Mouse (Mus musculus) right cerebral cortex, postnatal 36 days (tissue): Measurements from ENCODE around the gene Ifitm3.

ENCODE experiments used
- DNase-seq, 2 experiments: peaks; one replicate each; pipeline ENCODE4 v3.0.0; 2022; ENCODE audit warnings: low spot score in 2 of 2, mixed read lengths in 1 of 2

Ifitm3 gene

DNA sequence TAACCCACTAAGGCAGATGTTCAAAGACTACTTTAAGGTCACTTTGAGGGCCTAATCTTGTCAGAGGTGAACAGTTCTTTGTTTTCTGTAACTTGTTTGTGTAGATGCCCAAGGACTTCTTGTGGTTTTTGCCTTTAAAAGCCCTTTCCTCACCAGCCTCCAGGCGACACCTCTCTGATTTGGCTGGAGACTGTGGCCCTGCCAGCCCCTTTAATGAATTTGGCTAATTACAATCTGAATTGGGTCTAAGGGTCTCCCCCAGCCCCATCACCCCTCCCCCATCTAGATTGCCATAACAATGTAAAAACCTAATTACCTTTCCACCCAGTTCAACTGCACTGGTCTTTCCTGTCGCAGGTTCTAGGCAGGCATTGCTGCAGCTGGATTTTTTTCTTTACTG is 47.8 kb downstream of the Ifitm3 start:
- DNase-seq = no peak

DNA sequence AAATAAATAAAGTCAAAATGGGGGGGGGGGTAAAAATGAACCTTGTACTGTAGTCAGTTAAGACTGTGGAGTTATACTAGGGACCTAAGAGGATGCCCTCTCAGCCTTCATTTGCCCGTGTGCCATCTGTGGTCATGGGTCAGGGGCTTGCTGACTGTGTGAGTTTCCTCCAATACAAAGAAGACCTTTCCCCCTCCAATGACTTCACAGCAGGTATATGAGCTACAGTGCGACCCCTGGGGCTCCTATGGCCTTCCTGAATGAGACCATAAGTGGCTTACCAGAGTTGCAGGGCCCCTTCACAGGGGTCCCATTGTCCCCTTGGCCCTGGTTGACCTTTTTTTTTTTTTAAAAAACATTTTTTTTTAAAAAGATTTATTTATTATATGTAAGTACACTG is 49.2 kb downstream of the Ifitm3 start:
- no peak for DNase-seq

DNA sequence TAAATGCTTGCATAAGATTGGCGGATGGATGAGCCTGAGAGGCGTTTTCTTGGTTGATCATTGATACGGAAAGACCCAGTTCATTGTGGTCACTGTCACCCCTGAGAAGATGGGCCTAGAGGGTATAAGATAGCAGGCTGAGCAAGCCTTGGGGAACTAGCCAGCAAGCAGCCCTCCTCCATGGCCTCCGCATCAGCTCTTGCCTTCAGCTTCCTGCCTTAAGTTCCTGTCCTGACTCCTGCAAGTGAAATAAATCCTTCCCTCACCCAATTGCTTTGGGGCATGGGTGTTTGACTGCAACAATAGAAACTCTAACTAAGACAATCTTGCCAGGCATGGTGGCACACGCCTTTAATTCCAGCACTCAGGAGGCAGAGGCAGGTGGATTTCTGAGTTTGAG is 50.5 kb downstream of the Ifitm3 start:
- no peak for DNase-seq
